Mouse (Mus musculus): Measurements from ENCODE around the gene Gm17268. TPM values are rescaled to one million over a fixed set of nuclear protein-coding genes. Genes with fewer than 3 reads are reported as not detected.

Gm17268 gene
- polyA plus RNA-seq, 1 experiment from 2014 or later: not detected

DNA sequence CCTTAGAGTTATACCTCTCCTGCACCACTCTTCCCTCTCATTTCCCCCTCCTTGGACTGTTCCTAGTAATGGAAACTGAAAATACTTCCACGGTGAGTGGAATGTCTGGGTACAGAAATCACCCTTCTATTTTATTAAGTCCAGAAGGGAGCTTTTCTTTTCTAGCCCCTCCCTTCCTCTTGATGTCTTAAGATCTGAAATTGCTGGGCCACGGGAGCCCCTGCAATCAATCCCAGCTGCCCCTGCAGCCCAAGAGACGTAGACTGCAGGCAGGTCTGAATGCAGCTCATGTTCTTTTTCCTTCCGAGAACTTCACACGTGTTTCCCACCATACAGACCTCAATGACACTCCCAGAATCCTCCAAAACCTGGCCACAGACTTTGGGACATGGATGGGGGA, 37.8 kb downstream of the Gm17268 start:
- Histone ChIP-seq H3K9me3 (ENCODE audit: control insufficient read depth, low read length) (no peaks in the 10 kb centered on the region), H3K27ac (replicated peaks) (no peak overlapping the region), H3K9ac (ENCODE audit: low read length) (no peak overlapping the region), H3K4me3 (ENCODE audit: low read depth, low read length) (no peak overlapping the region), H3K27me3 (ENCODE audit: control insufficient read depth, insufficient read depth, low read length) (no peaks in the 10 kb centered on the region), H3K4me1 (replicated peaks; ENCODE audit: control insufficient read depth, insufficient read depth) (no peaks in the 10 kb centered on the region), H3K36me3 (ENCODE audit: control insufficient read depth, insufficient read depth, low read length) (no peaks in the 10 kb centered on the region), H3K4me2 (replicated peaks; ENCODE audit: low read depth) (no peak overlapping the region)
- DNase-seq (ENCODE audit: low spot score) (no peak), ATAC-seq (ENCODE audit: low FRiP score, low TSS enrichment) (no peak)
- TF ChIP-seq CTCF (IDR thresholded peaks at IDR 0.05; ENCODE audit: low read depth) (no peak), EP300 (optimal IDR thresholded peaks at IDR 0.05) (no peak)
- 65% methylated on average over 5 of the region's 5 CpGs for WGBS

DNA sequence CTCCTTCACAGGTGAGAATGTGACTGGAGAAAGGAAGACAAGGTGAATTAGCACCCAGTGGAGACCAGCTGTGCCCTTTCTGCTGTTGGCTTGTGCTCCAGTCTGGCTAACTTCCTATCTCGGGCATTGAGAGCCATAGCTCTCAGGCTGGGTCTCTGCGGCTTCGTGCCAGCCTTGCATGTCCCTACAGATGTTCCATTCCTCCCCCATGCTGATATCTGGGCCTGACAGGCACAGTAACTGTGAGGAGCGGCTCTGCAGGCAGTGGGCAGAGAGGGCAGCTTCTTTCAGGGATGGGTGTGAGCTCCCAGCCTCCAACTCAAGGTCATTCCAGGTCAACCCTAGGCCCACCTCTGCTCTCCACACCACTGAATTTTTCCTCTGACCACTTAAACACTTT, 38.9 kb downstream of the Gm17268 start:
- Histone ChIP-seq H3K4me2 (replicated peaks; ENCODE audit: low read depth) (no peak overlapping the region), H3K4me1 (replicated peaks; ENCODE audit: control insufficient read depth, insufficient read depth) (no peaks in the 10 kb centered on the region), H3K27ac (replicated peaks) (no peak overlapping the region), H3K27me3 (ENCODE audit: control insufficient read depth, insufficient read depth, low read length) (no peaks in the 10 kb centered on the region), H3K36me3 (ENCODE audit: control insufficient read depth, insufficient read depth, low read length) (no peaks in the 10 kb centered on the region), H3K4me3 (ENCODE audit: low read depth, low read length) (no peak overlapping the region), H3K9me3 (ENCODE audit: control insufficient read depth, low read length) (no peaks in the 10 kb centered on the region), H3K9ac (ENCODE audit: low read length) (no peak overlapping the region)
- ATAC-seq (ENCODE audit: low FRiP score, low TSS enrichment) (no peak), DNase-seq (ENCODE audit: low spot score) (no peak)
- 78% methylated on average over 4 of the region's 4 CpGs for WGBS
- TF ChIP-seq CTCF (IDR thresholded peaks at IDR 0.05; ENCODE audit: low read depth) (no peak), EP300 (optimal IDR thresholded peaks at IDR 0.05) (no peak)

DNA sequence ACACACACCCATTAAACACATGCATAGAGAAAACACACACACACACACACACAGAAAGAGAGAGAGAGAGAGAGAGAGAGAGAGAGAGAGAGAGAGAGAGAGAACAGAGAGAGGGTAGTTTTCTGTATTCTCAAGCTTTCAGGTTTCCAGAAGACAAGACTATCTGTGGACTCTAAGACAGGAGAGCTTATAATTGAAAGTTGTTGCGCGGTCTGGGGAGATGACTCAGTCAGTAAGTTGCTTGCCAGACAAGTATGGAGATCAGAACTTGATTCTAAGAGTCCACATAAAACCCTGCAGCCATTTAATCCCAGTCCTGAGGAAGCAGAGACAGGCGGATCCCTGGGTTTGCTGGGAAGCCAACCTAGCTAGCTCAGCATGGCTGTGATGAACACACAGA, 39.7 kb downstream of the Gm17268 start:
- no peak overlapping the region for H3K4me2 ChIP-seq (replicated peaks; ENCODE audit: low read depth)
- WGBS: 83% methylated on average over 3 of the region's 3 CpGs
- no peak overlapping the region for H3K4me3 ChIP-seq (ENCODE audit: low read depth, low read length)
- H3K27ac ChIP-seq (replicated peaks): no peak overlapping the region
- no peak for ATAC-seq (ENCODE audit: low FRiP score, low TSS enrichment)
- no peaks in the 10 kb centered on the region for H3K27me3 ChIP-seq (ENCODE audit: control insufficient read depth, insufficient read depth, low read length)
- no peaks in the 10 kb centered on the region for H3K4me1 ChIP-seq (replicated peaks; ENCODE audit: control insufficient read depth, insufficient read depth)
- no peak for DNase-seq (ENCODE audit: low spot score)
- H3K9me3 ChIP-seq (ENCODE audit: control insufficient read depth, low read length): no peaks in the 10 kb centered on the region
- no peak for TF ChIP-seq CTCF (IDR thresholded peaks at IDR 0.05; ENCODE audit: low read depth)
- no peak for TF ChIP-seq EP300 (optimal IDR thresholded peaks at IDR 0.05)
- H3K36me3 ChIP-seq (ENCODE audit: control insufficient read depth, insufficient read depth, low read length): no peaks in the 10 kb centered on the region
- no peak overlapping the region for H3K9ac ChIP-seq (ENCODE audit: low read length)

- Histone ChIP-seq H3K27ac (replicated peaks) (no peak overlapping the region), H3K4me1 (replicated peaks; ENCODE audit: control insufficient read depth, insufficient read depth) (no peaks in the 10 kb centered on the region), H3K4me3 (ENCODE audit: low read depth, low read length) (no peak overlapping the region), H3K4me2 (replicated peaks; ENCODE audit: low read depth) (no peak overlapping the region), H3K27me3 (ENCODE audit: control insufficient read depth, insufficient read depth, low read length) (no peaks in the 10 kb centered on the region), H3K36me3 (ENCODE audit: control insufficient read depth, insufficient read depth, low read length) (no peaks in the 10 kb centered on the region), H3K9ac (ENCODE audit: low read length) (no peak overlapping the region), H3K9me3 (ENCODE audit: control insufficient read depth, low read length) (no peaks in the 10 kb centered on the region)
- WGBS: 88% methylated on average over 5 of the region's 5 CpGs
- TF ChIP-seq CTCF (IDR thresholded peaks at IDR 0.05; ENCODE audit: low read depth) (no peak), EP300 (optimal IDR thresholded peaks at IDR 0.05) (no peak)
- DNase-seq (ENCODE audit: low spot score) (no peak), ATAC-seq (ENCODE audit: low FRiP score, low TSS enrichment) (no peak)
Observed at GRCm38 (mm10) chr11:81997085-81997484, 41.3 kb downstream of the Gm17268 start.

- Histone ChIP-seq H3K36me3 (ENCODE audit: control insufficient read depth, insufficient read depth, low read length) (no peaks in the 10 kb centered on the region), H3K9me3 (ENCODE audit: control insufficient read depth, low read length) (no peaks in the 10 kb centered on the region), H3K27ac (replicated peaks) (no peak overlapping the region), H3K9ac (ENCODE audit: low read length) (no peak overlapping the region), H3K4me3 (ENCODE audit: low read depth, low read length) (no peak overlapping the region), H3K27me3 (ENCODE audit: control insufficient read depth, insufficient read depth, low read length) (no peaks in the 10 kb centered on the region), H3K4me1 (replicated peaks; ENCODE audit: control insufficient read depth, insufficient read depth) (no peaks in the 10 kb centered on the region), H3K4me2 (replicated peaks; ENCODE audit: low read depth) (no peak overlapping the region)
- no peak for ATAC-seq (ENCODE audit: low FRiP score, low TSS enrichment)
- TF ChIP-seq EP300 (optimal IDR thresholded peaks at IDR 0.05) (no peak), CTCF (IDR thresholded peaks at IDR 0.05; ENCODE audit: low read depth) (peak; percentile 100)
- 61% methylated on average over 10 of the region's 10 CpGs for WGBS
- DNase-seq (ENCODE audit: low spot score): peak; percentile 70
Observed at GRCm38 (mm10) chr11:81996172-81996841, 42.1 kb downstream of the Gm17268 start.

DNA sequence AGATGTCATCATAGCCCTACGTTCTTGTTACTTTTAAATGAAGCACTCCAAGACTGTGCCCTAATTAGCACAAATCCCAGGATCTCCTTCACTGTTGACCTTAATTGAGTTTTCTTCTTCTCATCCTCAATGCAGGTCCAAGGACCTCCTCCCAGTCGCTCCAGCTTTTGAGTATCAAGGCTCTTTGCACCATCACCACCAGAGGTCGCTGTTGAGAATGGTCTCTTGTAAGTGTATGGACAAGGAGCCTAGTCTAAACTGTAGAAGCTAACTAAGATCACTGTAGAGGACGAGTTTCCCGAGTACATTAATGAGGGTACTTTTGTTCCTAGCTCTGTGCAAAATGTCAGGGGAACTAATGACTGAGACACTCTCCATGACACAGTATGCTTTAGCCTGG, 55.2 kb downstream of the Gm17268 start:
- H3K36me3 ChIP-seq (ENCODE audit: control insufficient read depth, insufficient read depth, low read length): no peaks in the 10 kb centered on the region
- H3K9me3 ChIP-seq (ENCODE audit: control insufficient read depth, low read length): no peaks in the 10 kb centered on the region
- 36% methylated on average over 5 of the region's 5 CpGs for WGBS
- DNase-seq (ENCODE audit: low spot score) (peak; percentile 33), ATAC-seq (ENCODE audit: low FRiP score, low TSS enrichment) (no peak)
- H3K9ac ChIP-seq (ENCODE audit: low read length): no peak overlapping the region
- H3K4me3 ChIP-seq (ENCODE audit: low read depth, low read length): no peak overlapping the region
- no peak overlapping the region for H3K27ac ChIP-seq (replicated peaks)
- H3K4me2 ChIP-seq (replicated peaks; ENCODE audit: low read depth): no peak overlapping the region
- TF ChIP-seq EP300 (optimal IDR thresholded peaks at IDR 0.05) (no peak), CTCF (IDR thresholded peaks at IDR 0.05; ENCODE audit: low read depth) (peak; percentile 79)
- no peaks in the 10 kb centered on the region for H3K27me3 ChIP-seq (ENCODE audit: control insufficient read depth, insufficient read depth, low read length)
- H3K4me1 ChIP-seq (replicated peaks; ENCODE audit: control insufficient read depth, insufficient read depth): no peaks in the 10 kb centered on the region

All from stomach, postnatal 0 days (tissue).